Mouse (Mus musculus) heart, adult 2 months (tissue): ENCODE measurements around the gene Gins2.

Experiments used
- CTCF ChIP-seq: fragments of 200-600 bp; IDR thresholded peaks from 2 replicates; pipeline ENCODE4 v1.8.1; 2022; ENCODE audit warnings: antibody characterized with exemption, mild to moderate bottlenecking, moderate library complexity
- POLR2A ChIP-seq: fragments of 200-500 bp; IDR thresholded peaks from 2 replicates; pipeline ENCODE4 v1.6.1; 2011; ENCODE audit warnings: mild to moderate bottlenecking, low read depth, low read length, control low read depth; ENCODE audit not compliant: insufficient read depth

GRCm38 (mm10) chr8:120591587-120592292 lies 2.6 kb upstream of the Gins2 start:
- TF ChIP-seq POLR2A (no peak), CTCF (no peak)
